Mouse (Mus musculus): ENCODE data around the gene Ncoa3.

The Ncoa3 gene

DNA sequence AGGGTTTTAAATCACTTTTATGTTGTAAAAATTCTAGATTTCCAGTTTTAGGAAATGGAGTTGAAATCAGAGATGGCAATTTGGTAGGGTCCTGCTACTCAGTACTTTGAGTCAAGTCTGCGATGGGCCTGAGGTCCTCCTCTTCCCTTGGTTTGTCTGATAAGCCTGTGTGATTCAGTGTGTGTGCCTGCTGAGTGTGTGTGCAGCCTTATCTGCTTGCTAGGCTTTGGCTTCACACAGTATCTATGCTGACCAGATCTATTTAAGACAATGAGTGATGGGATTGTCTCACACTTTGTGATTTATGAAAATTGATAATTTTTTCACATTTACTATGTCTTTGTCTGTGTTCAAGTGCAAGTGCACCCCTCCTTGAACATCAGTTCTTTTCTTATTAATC lies 50.1 kb downstream of the Ncoa3 start:
- no peak for DNase-seq

GRCm38 (mm10) chr2:166045006-166045405 lies 52.6 kb downstream of the Ncoa3 start:
- DNase-seq = no peak

DNA sequence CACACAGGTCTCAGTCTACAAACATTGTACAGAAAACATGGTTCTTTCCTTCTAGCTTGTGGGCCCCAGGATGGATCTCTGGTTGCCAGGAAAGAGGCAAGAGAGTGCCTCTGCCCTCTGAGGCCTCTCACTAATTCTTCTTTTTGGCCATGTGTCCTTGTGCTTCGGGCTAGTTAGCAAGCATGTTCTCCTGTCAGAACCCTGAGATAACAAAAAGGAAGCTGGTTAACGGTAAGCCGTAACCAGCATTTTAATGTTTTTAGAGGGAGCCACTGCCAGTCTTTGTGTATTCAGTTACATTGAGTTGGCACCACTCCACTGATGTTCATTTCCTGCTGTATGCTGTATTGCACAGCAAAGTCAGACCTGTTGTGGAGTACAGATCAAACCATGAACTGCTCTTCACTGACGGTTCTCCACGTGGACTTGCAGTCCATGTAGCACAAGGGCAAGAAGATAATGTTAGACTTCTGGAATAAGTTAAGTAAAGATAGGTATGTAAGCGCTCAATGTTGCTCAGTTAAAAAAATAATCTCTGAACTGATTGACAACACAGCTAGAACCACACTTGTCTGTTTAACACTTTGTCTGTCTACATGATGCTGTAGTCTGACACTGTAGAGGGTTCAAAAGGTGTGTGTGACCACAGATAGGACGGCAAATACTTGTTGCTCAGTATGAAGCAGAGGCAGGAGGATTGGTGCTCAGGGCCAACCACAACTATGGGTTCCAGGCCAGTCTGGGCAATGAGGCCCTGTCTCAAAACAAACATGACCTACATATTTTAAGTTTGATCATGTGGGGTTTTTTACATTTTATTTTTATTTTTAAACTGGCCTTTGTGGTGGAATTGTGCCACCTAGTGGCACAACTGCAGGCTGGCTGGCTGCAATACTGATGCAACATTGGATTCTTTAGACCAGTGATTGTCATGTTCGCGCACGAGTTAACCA lies 53.4 kb downstream of the Ncoa3 start:
- no peak for DNase-seq

GRCm38 (mm10) chr2:166047931-166048330 lies 55.5 kb downstream of the Ncoa3 start:
- no peak for DNase-seq

DNA sequence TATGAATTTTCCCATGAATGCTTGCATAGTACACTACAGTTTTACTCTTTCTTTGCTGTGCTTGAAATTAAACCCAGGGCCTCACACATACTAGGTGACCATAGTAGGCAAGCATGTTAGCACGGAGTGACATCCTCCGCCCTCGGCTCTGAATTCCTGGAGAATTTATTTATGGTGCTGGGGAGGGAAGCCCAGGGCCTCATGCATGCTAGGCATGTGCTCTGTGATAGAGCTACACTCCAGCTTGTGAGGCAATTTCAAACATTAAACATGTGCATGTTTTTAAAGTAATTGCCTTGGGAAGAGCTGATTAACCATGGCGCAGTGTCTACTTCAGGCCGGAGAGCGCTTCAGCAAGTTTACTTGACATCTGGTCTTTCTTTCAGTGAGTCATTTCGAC lies 56.4 kb downstream of the Ncoa3 start:
- no peak for DNase-seq

- DNase-seq = no peak
Measured at GRCm38 (mm10) chr2:166051421-166051820, 59.0 kb downstream of the Ncoa3 start.

GRCm38 (mm10) chr2:166051966-166052365 lies 59.5 kb downstream of the Ncoa3 start:
- DNase-seq = no peak

GRCm38 (mm10) chr2:166054002-166054539 lies 61.6 kb downstream of the Ncoa3 start:
- no peak for DNase-seq

- no peak for DNase-seq
Measured at GRCm38 (mm10) chr2:166059684-166060423, 67.4 kb downstream of the Ncoa3 start.

- DNase-seq = no peak
Measured at GRCm38 (mm10) chr2:166062008-166062407, 69.6 kb downstream of the Ncoa3 start.

DNA sequence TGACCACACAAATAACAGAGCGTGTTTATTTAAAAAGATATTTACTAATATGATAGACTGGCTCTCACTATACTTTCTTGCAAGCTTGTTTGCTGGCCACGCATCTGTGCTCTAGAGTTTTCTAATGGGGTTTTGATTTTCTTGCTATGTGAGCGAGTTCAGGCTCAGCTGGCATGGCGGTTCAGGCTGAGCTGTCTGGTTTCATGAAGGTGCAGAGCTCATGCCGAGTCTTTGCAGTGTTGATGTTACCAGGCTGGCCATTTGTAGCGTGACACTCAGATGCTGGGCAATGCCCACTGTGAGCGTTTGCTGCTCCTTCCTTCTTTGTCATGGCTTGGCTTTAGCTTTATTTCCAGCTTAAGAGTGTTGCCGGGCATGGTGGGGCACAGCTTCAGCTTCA lies 70.0 kb downstream of the Ncoa3 start:
- DNase-seq = no peak

GRCm38 (mm10) chr2:166066434-166066833 lies 74.0 kb downstream of the Ncoa3 start:
- no peak for DNase-seq

- no peak for DNase-seq
Measured at GRCm38 (mm10) chr2:166068261-166068660, 75.8 kb downstream of the Ncoa3 start.

- no peak for DNase-seq
Measured at GRCm38 (mm10) chr2:166069164-166069563, 76.7 kb downstream of the Ncoa3 start.

DNA sequence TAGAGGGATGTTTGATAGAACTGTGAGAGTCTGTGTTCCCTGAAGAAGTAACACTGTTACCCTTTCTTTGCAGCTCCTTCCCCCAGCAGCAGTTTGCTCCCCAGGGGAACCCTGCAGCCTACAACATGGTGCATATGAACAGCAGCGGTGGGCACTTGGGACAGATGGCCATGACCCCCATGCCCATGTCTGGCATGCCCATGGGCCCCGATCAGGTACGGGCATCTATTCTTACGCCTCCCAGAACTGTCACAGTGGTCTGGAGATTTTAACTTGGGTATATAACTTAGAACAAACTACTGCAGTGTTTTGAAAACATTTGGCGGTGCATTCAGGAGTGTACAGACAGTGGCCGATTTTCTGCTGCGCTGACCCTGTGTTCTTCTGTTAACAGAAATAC lies 77.3 kb downstream of the Ncoa3 start:
- DNase-seq = no peak

- no peak for DNase-seq
Measured at GRCm38 (mm10) chr2:166071481-166071880, 79.0 kb downstream of the Ncoa3 start.

- no peak for DNase-seq
Measured at GRCm38 (mm10) chr2:166071889-166072288, 79.5 kb downstream of the Ncoa3 start.

DNA sequence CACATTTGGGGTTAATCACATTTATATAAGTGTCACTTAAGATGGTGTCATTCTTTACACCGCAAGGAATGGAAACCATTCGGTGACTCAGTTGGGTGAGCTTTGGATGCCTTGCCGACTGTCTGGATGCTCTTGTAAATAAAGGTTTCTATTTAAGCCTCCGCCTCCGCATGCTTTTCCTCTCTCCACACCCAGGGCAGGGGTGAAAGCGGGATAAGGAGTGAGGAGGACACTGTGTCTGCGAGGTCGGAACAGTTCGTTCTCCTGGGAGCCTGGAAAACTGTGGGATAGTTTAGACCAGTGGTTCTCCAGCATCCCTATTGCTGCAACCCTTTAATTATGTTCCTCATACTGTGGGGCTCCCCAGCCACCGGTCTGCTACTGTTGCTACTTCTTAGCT lies 80.6 kb downstream of the Ncoa3 start:
- DNase-seq = no peak

DNA sequence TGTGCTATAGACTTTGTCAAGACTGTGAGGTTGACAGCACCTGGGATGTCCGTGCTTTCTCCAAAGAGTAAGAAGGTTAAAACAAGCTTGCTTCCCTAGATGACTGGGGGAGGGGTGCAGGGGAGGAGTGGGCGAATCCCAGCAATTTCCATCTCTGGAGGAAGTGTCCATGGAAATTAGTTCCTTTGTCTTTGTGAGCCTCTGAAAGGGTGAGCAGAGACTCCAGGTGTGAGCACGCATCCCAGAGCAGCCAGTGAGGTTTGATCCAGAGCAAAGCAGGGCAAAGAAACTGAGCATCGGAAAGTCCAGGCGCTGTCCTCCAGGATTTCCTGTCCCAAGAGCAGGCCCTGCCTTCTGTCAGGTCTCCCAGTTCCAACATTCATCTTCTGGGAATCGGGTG lies 81.9 kb downstream of the Ncoa3 start:
- DNase-seq = no peak

DNA sequence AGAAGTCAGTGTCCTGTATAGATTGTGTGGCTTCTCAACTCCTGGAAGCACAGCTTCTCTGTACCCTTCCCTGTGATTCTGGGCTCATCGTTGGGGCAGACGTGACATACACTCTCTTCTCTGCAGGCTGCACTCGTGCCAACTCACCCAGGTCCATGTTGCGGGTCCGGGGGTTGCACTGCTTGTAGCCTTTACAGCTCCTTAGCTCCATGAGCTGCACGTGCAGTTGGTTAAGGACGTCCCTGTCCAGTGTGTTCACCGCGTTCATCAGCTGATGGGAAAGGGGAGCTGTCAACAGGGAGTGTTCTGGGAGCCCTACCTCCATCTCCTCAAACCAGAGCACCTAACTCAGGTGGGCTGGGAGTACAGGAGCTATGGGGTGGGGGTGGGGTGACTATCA lies 84.9 kb downstream of the Ncoa3 start:
- no peak for DNase-seq

- no peak for DNase-seq
Measured at GRCm38 (mm10) chr2:166079231-166079630, 86.8 kb downstream of the Ncoa3 start.

DNA sequence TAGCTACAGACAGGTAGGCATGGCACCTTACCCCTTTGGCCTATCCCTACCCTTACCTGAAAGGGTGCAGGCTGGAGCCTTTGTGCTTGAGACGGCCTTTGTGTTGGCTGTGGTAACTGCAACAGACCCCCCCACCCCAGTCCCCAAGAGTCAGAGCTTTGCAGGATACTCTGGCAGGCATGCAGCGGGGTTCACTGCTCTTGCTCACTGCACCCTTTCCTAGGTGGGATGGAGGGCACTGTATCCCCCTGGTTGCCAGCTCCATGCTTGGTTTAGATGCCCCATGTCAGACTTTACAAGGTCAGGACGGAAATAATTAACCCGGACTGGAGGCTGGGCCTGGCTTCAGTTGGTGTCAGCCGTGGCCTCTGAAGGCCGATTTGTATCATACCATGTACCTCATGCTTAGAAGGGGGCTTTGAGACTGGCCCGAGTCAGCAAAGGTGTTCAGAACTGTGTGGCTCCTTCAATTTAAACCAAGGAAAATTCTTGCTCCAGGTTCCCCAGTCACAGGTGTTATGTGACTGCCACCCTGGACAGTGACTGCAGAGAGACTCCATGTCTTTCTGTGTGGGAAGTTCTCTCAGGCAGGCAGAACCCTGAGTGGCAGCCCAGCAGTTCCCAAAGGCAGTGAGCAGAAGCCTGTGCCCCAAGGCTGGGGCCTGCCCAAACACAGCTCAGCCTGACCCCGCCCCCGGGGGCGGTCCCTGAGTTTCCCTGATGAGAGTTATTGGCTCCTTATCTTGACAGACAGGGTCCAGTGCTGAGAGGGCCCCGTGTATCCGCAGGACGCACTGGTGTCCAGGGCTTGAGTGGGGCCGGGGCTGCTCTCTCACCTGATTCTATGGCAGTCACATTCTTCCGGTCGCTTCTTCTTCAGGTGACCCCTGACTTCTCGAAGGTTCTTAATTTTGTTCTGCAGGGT lies 87.8 kb downstream of the Ncoa3 start:
- DNase-seq = no peak

Data from cerebellum, adult 11-12 months (tissue).